Mouse (Mus musculus): ENCODE results near the gene Ccndbp1.
"Not testable (repeated sequence)": the region's sequence is repeated elsewhere in the genome, so short reads cannot be mapped to it uniquely, and the experiment has no call there.

GRCm38 (mm10) chr2:121038851-121039250 is 30.6 kb downstream of the Ccndbp1 start:
- TF ChIP-seq CTCF, POLR2A (IDR thresholded peaks at IDR 0.05; ENCODE audit: extremely low read depth, insufficient read depth, low read length): not testable (repeated sequence)
